Mouse (Mus musculus) cerebellum, adult 2 months (tissue): ENCODE data around the gene Gm17018.

Experiments used
- CTCF ChIP-seq: fragments of 200-500 bp; IDR thresholded peaks from 2 replicates; pipeline ENCODE4 v1.5.1; 2011; ENCODE audit warnings: low read depth, mild to moderate bottlenecking, control low read depth, low read length, moderate library complexity, borderline replicate concordance; ENCODE audit not compliant: insufficient read depth
- POLR2A ChIP-seq: fragments of 200-500 bp; IDR thresholded peaks from 2 replicates; pipeline ENCODE4 v1.6.1; 2011; ENCODE audit warnings: low read length, control low read depth, borderline replicate concordance; ENCODE audit not compliant: insufficient read depth

- TF ChIP-seq POLR2A (no peak), CTCF (no peak)
Observed at GRCm38 (mm10) chr19:45587509-45588292, 27.3 kb downstream of the Gm17018 start.
